Mouse (Mus musculus) hindbrain, embryonic 15.5 days (tissue): ENCODE data around the gene Arhgap17. TPM values are rescaled to one million over a fixed set of nuclear protein-coding genes. Genes with fewer than 3 reads are reported as not detected.

Experiments
- ATAC-seq: fragments of 200-750 bp; cut with Nextera tagmentation; 2 replicates; pipeline ENCODE4 v1.8.0; 2017; ENCODE audit warnings: low read depth, moderate number of reproducible peaks, moderate TSS enrichment; ENCODE audit not compliant: low FRiP score
- H3K27ac ChIP-seq: fragments of 300-500 bp; sonication (generic); replicated peaks from 2 replicates; pipeline ENCODE4 v1.5.1; 2015; ENCODE audit warnings: mild to moderate bottlenecking, inconsistent platforms
- H3K27me3 ChIP-seq: fragments of 300-500 bp; sonication (generic); 2 replicates; pipeline ENCODE4 v1.6.1; 2015; ENCODE audit warnings: control low read depth, inconsistent platforms
- H3K36me3 ChIP-seq: fragments of 300-500 bp; sonication (generic); 2 replicates; pipeline ENCODE4 v1.6.1; 2015; ENCODE audit warnings: control low read depth, inconsistent platforms
- H3K4me1 ChIP-seq: fragments of 300-500 bp; sonication (generic); replicated peaks from 2 replicates; pipeline ENCODE4 v1.6.1; 2015; ENCODE audit warnings: control low read depth, inconsistent platforms
- H3K4me2 ChIP-seq: fragments of 300-500 bp; sonication (generic); 2 replicates; pipeline ENCODE4 v1.6.1; 2015; ENCODE audit warnings: moderate library complexity, mild to moderate bottlenecking, inconsistent platforms
- H3K4me3 ChIP-seq: fragments of 300-500 bp; sonication (generic); 2 replicates; pipeline ENCODE4 v1.5.1; 2015; ENCODE audit warnings: mild to moderate bottlenecking, inconsistent platforms
- H3K9ac ChIP-seq: fragments of 300-500 bp; sonication (generic); 2 replicates; pipeline ENCODE4 v1.6.1; 2015; ENCODE audit warnings: inconsistent platforms
- H3K9me3 ChIP-seq: fragments of 300-500 bp; sonication (generic); 2 replicates; pipeline ENCODE4 v1.6.1; 2016; ENCODE audit warnings: control low read depth, inconsistent platforms
- WGBS: fragments of 180-500 bp; shearing (Covaris S2); methylation state at CpG from one replicate; pipeline ENCODE4 v1.1.7; 2015; 5-methylcytosine and 5-hydroxymethylcytosine counted together
- polyA plus RNA-seq: library from polyadenylated mRNA; unstranded; fragments of >200 nt; fragmentation: Nextera tagmentation; extraction: Ambion mirVana; gene quantifications from 2 replicates; pipeline ENCODE4 v1.2.1, GENCODE M21; 2015

Gene Arhgap17
- polyA plus RNA-seq, 1 experiment from 2014 or later = 11.3 TPM

DNA sequence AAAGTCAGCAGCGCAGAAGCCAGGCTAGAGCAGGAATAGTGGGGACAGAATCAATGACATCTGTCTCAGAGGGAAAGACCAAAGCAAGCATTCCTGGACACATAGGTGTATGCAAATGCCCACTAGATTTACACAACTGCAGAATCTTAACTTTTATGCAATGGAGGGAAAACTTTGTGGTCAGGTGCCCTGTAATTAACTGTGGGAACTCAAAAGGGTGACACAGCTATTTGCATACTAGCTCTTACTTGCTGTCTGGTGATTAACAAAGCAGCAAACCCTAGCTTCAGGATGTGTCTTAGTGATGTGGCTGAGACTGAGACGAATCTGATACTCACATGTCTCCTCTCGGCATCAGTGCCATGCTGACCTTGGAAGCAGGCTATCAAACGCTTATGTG lies 42.8 kb downstream of the Arhgap17 start:
- H3K27ac ChIP-seq = no peak overlapping the region
- no peaks in the 10 kb centered on the region for H3K9me3 ChIP-seq
- ATAC-seq = no peak
- H3K9ac ChIP-seq = no peak overlapping the region
- no peak overlapping the region for H3K4me2 ChIP-seq
- H3K27me3 ChIP-seq = no peaks in the 10 kb centered on the region
- WGBS = 86% methylated on average over 4 of the region's 4 CpGs
- H3K4me1 ChIP-seq = no peaks in the 10 kb centered on the region
- H3K4me3 ChIP-seq = no peak overlapping the region
- H3K36me3 ChIP-seq = peaks cover 4% of the 10 kb centered on the region

DNA sequence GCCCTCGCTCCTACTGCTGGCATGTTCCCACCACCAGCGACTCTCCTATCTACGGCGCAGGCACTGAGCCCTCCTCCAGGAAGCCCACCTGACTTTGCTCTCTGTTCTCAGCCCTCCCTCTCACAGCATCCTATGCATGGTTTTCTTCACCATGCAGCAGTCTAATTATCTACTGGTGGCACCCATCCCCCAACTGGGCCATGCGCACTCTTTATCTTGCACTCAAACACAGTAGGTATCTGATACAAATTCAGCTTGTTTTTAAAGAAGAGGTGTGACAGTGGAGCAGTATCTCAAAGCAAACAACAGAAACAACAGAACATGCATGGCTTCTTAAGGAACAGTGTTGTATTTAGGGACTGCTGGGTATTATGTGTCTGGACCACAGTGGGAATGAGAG lies 43.7 kb downstream of the Arhgap17 start:
- Histone ChIP-seq H3K36me3 (peaks cover 8% of the 10 kb centered on the region), H3K27ac (no peak overlapping the region), H3K4me2 (no peak overlapping the region), H3K9ac (no peak overlapping the region), H3K9me3 (no peaks in the 10 kb centered on the region), H3K4me1 (no peaks in the 10 kb centered on the region), H3K27me3 (no peaks in the 10 kb centered on the region), H3K4me3 (no peak overlapping the region)
- ATAC-seq = no peak
- WGBS = 90% methylated on average over 5 of the region's 5 CpGs

DNA sequence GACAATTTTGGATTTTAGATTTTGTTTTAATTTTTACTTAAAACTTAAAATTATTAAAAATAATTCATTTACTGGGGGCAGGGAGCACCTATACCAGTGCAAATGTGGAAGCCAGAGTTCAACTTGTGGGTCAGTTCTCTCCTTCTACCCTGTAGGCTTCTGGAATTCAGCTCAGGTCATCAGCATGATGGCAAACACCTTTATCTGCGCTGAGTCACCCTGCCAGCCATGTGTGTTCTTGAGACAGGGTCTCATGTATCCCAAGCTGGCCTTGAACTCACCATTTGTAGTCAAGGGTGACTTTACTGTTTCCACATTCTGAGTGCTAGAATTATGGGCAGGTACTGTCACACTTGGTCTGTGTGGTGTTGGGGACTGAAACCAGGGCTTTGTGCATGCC lies 45.6 kb downstream of the Arhgap17 start:
- Histone ChIP-seq H3K27me3 (no peaks in the 10 kb centered on the region), H3K9ac (no peak overlapping the region), H3K4me1 (no peaks in the 10 kb centered on the region), H3K4me3 (no peak overlapping the region), H3K9me3 (no peaks in the 10 kb centered on the region), H3K36me3 (peaks cover 18% of the 10 kb centered on the region), H3K4me2 (no peak overlapping the region), H3K27ac (no peak overlapping the region)
- ATAC-seq = no peak
- WGBS = 94% methylated on average over 1 of the region's 1 CpGs

DNA sequence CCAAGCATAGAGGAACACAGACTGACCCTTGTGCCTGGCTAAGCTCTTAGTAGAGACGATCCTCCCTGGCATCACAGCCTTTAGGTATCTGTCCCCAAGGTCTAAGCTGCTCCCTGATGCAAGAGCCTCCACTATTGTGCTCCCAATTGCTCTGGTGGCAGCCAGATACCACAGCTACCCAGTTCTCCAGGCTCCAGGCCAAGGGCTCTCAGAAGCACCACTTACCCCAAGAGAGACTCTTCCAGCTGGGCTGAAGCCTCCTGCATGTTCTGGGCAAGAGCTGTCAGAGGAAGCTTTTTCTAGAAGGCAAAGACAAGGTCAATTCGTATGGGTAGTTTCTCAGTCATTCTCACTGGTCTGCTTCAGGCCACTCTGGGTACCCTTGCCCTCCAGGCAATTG lies 46.3 kb downstream of the Arhgap17 start:
- no peak overlapping the region for H3K4me3 ChIP-seq
- no peaks in the 10 kb centered on the region for H3K9me3 ChIP-seq
- H3K27ac ChIP-seq = no peak overlapping the region
- H3K36me3 ChIP-seq = peaks cover 23% of the 10 kb centered on the region
- H3K4me2 ChIP-seq = no peak overlapping the region
- H3K9ac ChIP-seq = no peak overlapping the region
- 93% methylated on average over 2 of the region's 2 CpGs for WGBS
- H3K27me3 ChIP-seq = no peaks in the 10 kb centered on the region
- H3K4me1 ChIP-seq = no peaks in the 10 kb centered on the region
- ATAC-seq = no peak

DNA sequence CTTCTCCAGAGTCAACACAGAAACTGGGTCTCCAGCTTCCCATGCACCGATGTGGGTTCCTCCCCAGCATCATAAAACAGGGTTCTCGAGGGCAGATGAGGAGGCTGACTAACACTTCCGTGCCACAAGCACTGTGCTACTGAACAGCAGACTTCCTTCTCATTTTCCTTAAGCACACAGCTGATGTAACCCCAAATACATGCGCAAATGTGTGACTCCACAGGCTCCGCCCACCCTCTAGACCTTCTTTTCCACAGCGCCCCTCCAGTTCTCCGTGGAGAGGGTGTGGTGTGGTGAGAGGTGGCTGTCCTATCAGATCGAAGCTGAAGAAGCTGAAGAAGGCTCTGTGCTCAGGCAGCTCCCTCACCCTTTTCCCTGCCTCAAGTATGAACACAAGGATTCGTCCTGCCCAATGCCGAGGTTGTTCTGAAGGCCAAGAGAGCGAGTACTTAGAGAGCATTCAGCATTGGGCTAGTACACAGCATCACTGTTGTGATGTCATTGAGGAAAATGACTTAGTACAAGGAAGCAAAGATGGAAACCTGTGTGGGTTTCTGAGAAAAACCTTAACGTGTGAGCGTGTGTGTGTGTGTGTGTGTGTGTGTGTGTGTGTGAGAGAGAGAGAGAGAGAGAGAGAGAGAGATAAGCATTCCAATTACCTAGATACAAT lies 47.1 kb downstream of the Arhgap17 start:
- H3K9me3 ChIP-seq = no peaks in the 10 kb centered on the region
- 90% methylated on average over 13 of the region's 13 CpGs for WGBS
- no peak overlapping the region for H3K4me2 ChIP-seq
- no peak overlapping the region for H3K4me3 ChIP-seq
- no peaks in the 10 kb centered on the region for H3K27me3 ChIP-seq
- ATAC-seq = no peak
- no peak overlapping the region for H3K27ac ChIP-seq
- peaks cover 23% of the 10 kb centered on the region for H3K36me3 ChIP-seq
- H3K9ac ChIP-seq = no peak overlapping the region
- H3K4me1 ChIP-seq = no peaks in the 10 kb centered on the region

DNA sequence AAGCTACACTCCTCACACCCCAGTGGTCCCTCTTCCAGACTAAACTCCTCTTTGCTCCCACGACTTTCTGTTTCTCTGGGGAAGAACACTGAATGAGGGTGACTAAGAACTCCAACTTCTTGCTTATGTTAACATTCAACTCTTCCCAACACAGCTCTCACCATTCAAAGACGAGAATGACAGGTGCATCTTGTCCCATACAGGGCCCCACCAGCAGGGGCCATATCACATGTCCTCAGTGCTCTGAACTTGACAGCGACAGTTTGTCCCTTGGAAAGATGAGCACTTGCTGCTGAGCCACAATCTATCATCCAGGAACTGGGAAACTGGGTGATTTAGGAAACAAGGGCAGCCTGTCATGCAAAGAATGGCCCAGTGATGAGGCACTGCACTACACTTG lies 57.0 kb downstream of the Arhgap17 start:
- no peak overlapping the region for H3K4me2 ChIP-seq
- no peak overlapping the region for H3K4me3 ChIP-seq
- no peaks in the 10 kb centered on the region for H3K9me3 ChIP-seq
- no peaks in the 10 kb centered on the region for H3K27me3 ChIP-seq
- H3K9ac ChIP-seq = no peak overlapping the region
- H3K36me3 ChIP-seq = peaks cover 39% of the 10 kb centered on the region
- H3K27ac ChIP-seq = no peak overlapping the region
- H3K4me1 ChIP-seq = no peaks in the 10 kb centered on the region
- no peak for ATAC-seq
- 84% methylated on average over 3 of the region's 3 CpGs for WGBS

DNA sequence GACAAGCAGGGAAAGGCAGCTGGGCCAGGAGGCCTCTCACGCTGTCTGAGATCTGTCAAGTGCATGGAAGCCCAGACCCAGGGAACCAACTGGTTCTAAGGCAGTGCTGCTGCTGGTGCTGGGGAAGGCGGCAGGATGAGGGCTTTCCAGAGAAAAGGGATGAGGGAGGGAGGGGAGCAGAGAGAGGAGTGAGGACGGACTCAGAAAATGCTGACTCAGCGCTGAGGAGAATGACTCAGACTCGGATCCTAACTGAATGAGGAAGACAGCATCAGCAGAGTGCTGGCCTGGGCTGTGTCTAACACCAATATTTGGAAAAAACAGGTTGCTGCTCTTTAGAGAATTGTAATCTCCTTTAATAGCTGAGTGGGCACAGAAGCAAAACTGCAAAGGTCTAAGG lies 57.9 kb downstream of the Arhgap17 start:
- H3K4me1 ChIP-seq = no peaks in the 10 kb centered on the region
- no peak overlapping the region for H3K4me2 ChIP-seq
- H3K27me3 ChIP-seq = no peaks in the 10 kb centered on the region
- peaks cover 46% of the 10 kb centered on the region for H3K36me3 ChIP-seq
- no peaks in the 10 kb centered on the region for H3K9me3 ChIP-seq
- WGBS = 75% methylated on average over 5 of the region's 5 CpGs
- no peak overlapping the region for H3K27ac ChIP-seq
- H3K4me3 ChIP-seq = no peak overlapping the region
- ATAC-seq = no peak
- H3K9ac ChIP-seq = no peak overlapping the region

DNA sequence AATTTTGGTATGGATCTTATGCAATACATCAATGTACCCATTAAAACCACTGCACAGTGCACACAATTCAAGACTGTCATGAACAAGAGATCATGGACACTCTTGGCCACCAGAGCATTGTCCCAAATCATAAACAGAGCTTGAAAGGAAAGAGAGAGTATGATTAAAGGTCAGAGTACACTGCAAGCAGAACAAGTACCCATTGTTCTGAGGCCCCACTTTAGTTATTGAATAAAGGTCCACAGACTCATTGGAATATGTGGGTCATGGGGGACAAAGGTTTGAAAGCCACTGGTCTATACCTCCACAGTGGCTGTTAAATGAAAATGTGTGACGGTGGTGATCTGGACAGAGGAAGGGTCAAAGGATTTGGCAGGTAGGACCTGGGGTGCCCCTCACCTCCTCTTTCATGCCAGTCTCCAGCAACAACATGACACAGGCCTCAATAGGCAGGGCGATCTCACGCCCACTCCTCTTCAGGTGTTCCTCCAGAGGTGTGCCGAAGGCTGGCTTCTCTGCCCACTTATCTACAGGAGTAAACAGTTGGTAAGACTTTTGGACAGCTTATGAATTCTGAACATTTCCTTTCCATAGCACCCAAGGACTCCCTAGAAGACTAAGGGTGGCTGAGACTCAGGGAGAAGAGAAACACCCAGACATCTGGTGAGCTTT lies 61.7 kb downstream of the Arhgap17 start:
- H3K36me3 ChIP-seq = peaks cover 36% of the 10 kb centered on the region
- ATAC-seq = no peak
- H3K4me3 ChIP-seq = no peak overlapping the region
- H3K27ac ChIP-seq = no peak overlapping the region
- no peaks in the 10 kb centered on the region for H3K4me1 ChIP-seq
- H3K9me3 ChIP-seq = no peaks in the 10 kb centered on the region
- H3K4me2 ChIP-seq = no peak overlapping the region
- 94% methylated on average over 4 of the region's 4 CpGs for WGBS
- H3K9ac ChIP-seq = no peak overlapping the region
- no peaks in the 10 kb centered on the region for H3K27me3 ChIP-seq

DNA sequence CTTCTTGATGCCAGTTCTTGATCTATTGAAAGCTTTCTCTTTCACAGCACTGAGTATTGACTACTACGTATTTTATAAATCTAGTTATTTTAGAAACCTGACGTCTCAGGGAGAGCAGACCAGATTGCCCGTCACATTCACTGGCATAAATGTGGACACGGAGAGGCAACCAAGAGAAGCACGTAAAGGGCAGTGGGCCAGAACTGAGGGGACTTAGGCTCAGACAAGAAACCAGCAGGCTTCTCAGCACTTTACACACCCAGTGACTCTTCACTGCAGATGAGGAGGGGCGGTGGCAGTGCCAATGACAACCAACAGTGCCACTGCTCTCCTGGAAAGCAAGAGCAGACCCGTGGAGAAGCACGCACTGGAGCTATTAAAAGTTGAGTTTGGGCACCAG lies 62.5 kb downstream of the Arhgap17 start:
- Histone ChIP-seq H3K9ac (no peak overlapping the region), H3K9me3 (no peaks in the 10 kb centered on the region), H3K27me3 (no peaks in the 10 kb centered on the region), H3K4me2 (no peak overlapping the region), H3K36me3 (peaks cover 34% of the 10 kb centered on the region), H3K4me3 (no peak overlapping the region), H3K4me1 (no peaks in the 10 kb centered on the region), H3K27ac (no peak overlapping the region)
- no peak for ATAC-seq
- WGBS = 95% methylated on average over 8 of the region's 8 CpGs

DNA sequence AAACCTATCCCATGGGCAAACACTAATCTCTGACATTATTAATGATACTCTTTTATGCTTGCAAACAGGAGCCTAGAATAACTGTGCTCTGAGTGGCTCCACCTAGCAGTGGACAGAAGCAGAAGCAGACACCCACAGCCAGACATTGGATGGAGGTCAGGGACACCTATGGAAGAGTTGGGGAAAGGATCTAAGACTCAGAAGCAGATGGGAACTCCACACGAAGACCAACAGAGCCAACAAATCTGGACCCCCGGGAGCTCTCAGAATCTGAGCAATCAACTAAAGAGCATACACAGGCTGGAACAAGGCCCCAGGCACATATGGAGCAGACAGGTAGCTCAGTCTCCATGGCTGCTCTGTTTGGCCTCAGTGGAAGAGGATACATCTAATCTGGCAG lies 64.3 kb downstream of the Arhgap17 start:
- H3K36me3 ChIP-seq = peaks cover 23% of the 10 kb centered on the region
- ATAC-seq = no peak
- WGBS = 92% methylated on average over 2 of the region's 2 CpGs

DNA sequence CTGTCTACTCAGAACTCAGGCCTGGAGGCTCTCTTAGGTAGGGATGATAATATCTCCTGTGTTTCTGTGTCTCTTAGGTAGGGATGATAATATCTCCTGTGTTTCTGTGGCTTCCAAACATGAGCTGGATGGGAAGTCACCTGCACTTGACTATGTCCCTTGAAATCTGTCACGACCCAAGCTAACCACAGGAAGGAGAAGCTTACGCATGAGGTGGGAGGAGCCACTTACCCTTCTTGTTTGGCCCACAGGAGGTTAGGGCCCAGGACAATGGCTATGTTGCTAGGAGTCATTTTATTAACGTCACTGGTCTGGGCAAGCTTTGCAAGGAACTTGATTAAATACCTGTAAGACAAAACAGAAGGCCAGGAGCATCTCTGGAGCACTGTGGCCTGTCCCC lies 69.5 kb downstream of the Arhgap17 start:
- Histone ChIP-seq H3K9me3 (no peaks in the 10 kb centered on the region), H3K4me3 (no peak overlapping the region), H3K4me1 (no peaks in the 10 kb centered on the region), H3K36me3 (peaks cover 14% of the 10 kb centered on the region), H3K27ac (no peak overlapping the region), H3K4me2 (no peak overlapping the region), H3K9ac (no peak overlapping the region), H3K27me3 (no peaks in the 10 kb centered on the region)
- no peak for ATAC-seq
- WGBS = 65% methylated on average over 3 of the region's 3 CpGs

More for the DNA sequence above, 64.3 kb downstream of the Arhgap17 start:
- H3K4me1 ChIP-seq = no peaks in the 10 kb centered on the region
- H3K4me3 ChIP-seq = no peak overlapping the region
- no peaks in the 10 kb centered on the region for H3K9me3 ChIP-seq
- no peaks in the 10 kb centered on the region for H3K27me3 ChIP-seq
- H3K4me2 ChIP-seq = no peak overlapping the region
- H3K9ac ChIP-seq = no peak overlapping the region
- H3K27ac ChIP-seq = no peak overlapping the region

DNA sequence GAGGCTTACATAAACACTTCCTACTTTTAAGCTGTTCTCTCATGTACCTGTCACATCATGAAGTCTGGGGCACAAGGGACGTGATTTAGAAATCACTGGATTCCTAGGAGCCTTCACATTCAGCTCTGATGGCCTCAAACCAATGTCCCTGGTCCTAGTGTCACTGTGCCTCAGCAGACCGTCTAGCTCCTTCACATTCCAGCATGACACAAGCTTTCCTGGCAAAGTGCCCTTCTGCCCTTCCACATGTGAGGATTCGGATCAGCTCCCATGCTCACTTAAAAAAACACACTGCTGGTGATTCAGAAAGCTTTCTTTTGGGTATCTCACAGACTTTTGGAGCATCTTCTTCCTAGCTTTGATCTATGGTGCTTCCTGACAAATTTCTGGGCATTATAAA lies 71.5 kb downstream of the Arhgap17 start:
- WGBS = 76% methylated on average over 3 of the region's 3 CpGs
- ATAC-seq = no peak
- no peaks in the 10 kb centered on the region for H3K4me1 ChIP-seq

DNA sequence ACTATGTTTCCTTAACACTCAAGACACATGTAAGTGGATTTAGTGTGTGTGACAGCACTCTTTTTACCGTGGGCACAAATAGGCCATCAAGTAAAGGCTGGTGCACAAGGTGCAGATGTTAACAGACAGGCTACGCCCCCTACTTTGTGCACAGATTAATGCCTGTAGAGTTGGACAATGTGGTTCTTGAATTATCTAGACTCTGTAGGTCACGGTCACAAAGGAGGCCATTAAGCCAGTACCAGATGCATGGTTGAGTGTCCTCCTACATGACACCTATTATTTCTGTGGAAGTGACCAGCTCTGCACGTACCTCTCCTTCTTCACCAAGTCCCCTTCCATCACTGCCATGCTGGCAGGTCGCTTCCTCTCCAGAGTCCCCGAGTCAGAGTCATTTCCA lies 73.6 kb downstream of the Arhgap17 start:
- Histone ChIP-seq H3K4me3 (no peak overlapping the region), H3K9ac (no peak overlapping the region), H3K27ac (no peak overlapping the region), H3K36me3 (peaks cover 30% of the 10 kb centered on the region), H3K4me1 (no peaks in the 10 kb centered on the region), H3K27me3 (no peaks in the 10 kb centered on the region), H3K4me2 (no peak overlapping the region), H3K9me3 (no peaks in the 10 kb centered on the region)
- 76% methylated on average over 6 of the region's 6 CpGs for WGBS
- no peak for ATAC-seq

More for the DNA sequence above, 71.5 kb downstream of the Arhgap17 start:
- Histone ChIP-seq H3K36me3 (peaks cover 21% of the 10 kb centered on the region), H3K27me3 (no peaks in the 10 kb centered on the region), H3K4me3 (no peak overlapping the region), H3K27ac (no peak overlapping the region), H3K4me2 (no peak overlapping the region), H3K9ac (no peak overlapping the region), H3K9me3 (no peaks in the 10 kb centered on the region)
